Mouse (Mus musculus): Measurements from ENCODE around the gene Rab3c. TPM values are rescaled to one million over a fixed set of nuclear protein-coding genes. Genes with fewer than 3 reads are reported as not detected.

Rab3c gene
- polyA plus RNA-seq, 1 experiment, result not detected

- Histone ChIP-seq H3K27ac (ENCODE audit: insufficient read depth, low read length) (no peak overlapping the region), H3K4me1 (ENCODE audit: control insufficient read depth, insufficient read depth, low read length) (no peaks in the 10 kb centered on the region)
- TF ChIP-seq CTCF (IDR thresholded peaks at IDR 0.05; ENCODE audit: low read depth, low read length) (no peak), POLR2A (IDR thresholded peaks at IDR 0.05; ENCODE audit: insufficient read depth, low read length) (no peak), EP300 (IDR thresholded peaks at IDR 0.05; ENCODE audit: insufficient read depth, low read depth, low read length) (no peak)
Observed at GRCm38 (mm10) chr13:110094998-110095397, 185.8 kb downstream of the Rab3c start.

GRCm38 (mm10) chr13:110093720-110094685, 186.8 kb downstream of the Rab3c start:
- H3K4me1 ChIP-seq (ENCODE audit: control insufficient read depth, insufficient read depth, low read length), result no peaks in the 10 kb centered on the region
- TF ChIP-seq EP300 (IDR thresholded peaks at IDR 0.05; ENCODE audit: insufficient read depth, low read depth, low read length), result no peak
- no peaks in the 10 kb centered on the region for H3K27me3 ChIP-seq (ENCODE audit: control insufficient read depth, insufficient read depth, low read length, poor library complexity, severe bottlenecking)
- H3K4me3 ChIP-seq (ENCODE audit: low read depth, low read length), result no peak overlapping the region
- no peak overlapping the region for H3K27ac ChIP-seq (ENCODE audit: insufficient read depth, low read length)
- no peak overlapping the region for H3K9ac ChIP-seq (ENCODE audit: low read depth, poor library complexity, severe bottlenecking)
- no peaks in the 10 kb centered on the region for H3K9me3 ChIP-seq (replicated peaks; ENCODE audit: control insufficient read depth, insufficient read depth, low read length, poor library complexity, severe bottlenecking)
- H3K36me3 ChIP-seq (ENCODE audit: control insufficient read depth, insufficient read depth, low read length, poor library complexity, severe bottlenecking), result no peaks in the 10 kb centered on the region

More at GRCm38 (mm10) chr13:110094998-110095397, 185.8 kb downstream of the Rab3c start:
- Histone ChIP-seq H3K36me3 (ENCODE audit: control insufficient read depth, insufficient read depth, low read length, poor library complexity, severe bottlenecking) (no peaks in the 10 kb centered on the region), H3K9me3 (replicated peaks; ENCODE audit: control insufficient read depth, insufficient read depth, low read length, poor library complexity, severe bottlenecking) (no peaks in the 10 kb centered on the region), H3K4me3 (ENCODE audit: low read depth, low read length) (no peak overlapping the region), H3K9ac (ENCODE audit: low read depth, poor library complexity, severe bottlenecking) (no peak overlapping the region), H3K27me3 (ENCODE audit: control insufficient read depth, insufficient read depth, low read length, poor library complexity, severe bottlenecking) (no peaks in the 10 kb centered on the region)

- Histone ChIP-seq H3K4me3 (ENCODE audit: low read depth, low read length) (no peak overlapping the region), H3K36me3 (ENCODE audit: control insufficient read depth, insufficient read depth, low read length, poor library complexity, severe bottlenecking) (no peaks in the 10 kb centered on the region), H3K9ac (ENCODE audit: low read depth, poor library complexity, severe bottlenecking) (no peak overlapping the region), H3K4me1 (ENCODE audit: control insufficient read depth, insufficient read depth, low read length) (no peaks in the 10 kb centered on the region), H3K9me3 (replicated peaks; ENCODE audit: control insufficient read depth, insufficient read depth, low read length, poor library complexity, severe bottlenecking) (peaks cover 7% of the 10 kb centered on the region), H3K27ac (ENCODE audit: insufficient read depth, low read length) (no peak overlapping the region), H3K27me3 (ENCODE audit: control insufficient read depth, insufficient read depth, low read length, poor library complexity, severe bottlenecking) (no peaks in the 10 kb centered on the region)
- no peak for TF ChIP-seq POLR2A (IDR thresholded peaks at IDR 0.05; ENCODE audit: insufficient read depth, low read length)
- no peak for TF ChIP-seq CTCF (IDR thresholded peaks at IDR 0.05; ENCODE audit: low read depth, low read length)
- TF ChIP-seq EP300 (IDR thresholded peaks at IDR 0.05; ENCODE audit: insufficient read depth, low read depth, low read length), result no peak
Observed at GRCm38 (mm10) chr13:110083961-110084360, 196.8 kb downstream of the Rab3c start.

- Histone ChIP-seq H3K4me1 (ENCODE audit: control insufficient read depth, insufficient read depth, low read length) (no peaks in the 10 kb centered on the region), H3K9ac (ENCODE audit: low read depth, poor library complexity, severe bottlenecking) (no peak overlapping the region), H3K27me3 (ENCODE audit: control insufficient read depth, insufficient read depth, low read length, poor library complexity, severe bottlenecking) (no peaks in the 10 kb centered on the region), H3K27ac (ENCODE audit: insufficient read depth, low read length) (no peak overlapping the region), H3K36me3 (ENCODE audit: control insufficient read depth, insufficient read depth, low read length, poor library complexity, severe bottlenecking) (no peaks in the 10 kb centered on the region), H3K9me3 (replicated peaks; ENCODE audit: control insufficient read depth, insufficient read depth, low read length, poor library complexity, severe bottlenecking) (peaks cover 7% of the 10 kb centered on the region), H3K4me3 (ENCODE audit: low read depth, low read length) (no peak overlapping the region)
- TF ChIP-seq POLR2A (IDR thresholded peaks at IDR 0.05; ENCODE audit: insufficient read depth, low read length) (no peak), CTCF (IDR thresholded peaks at IDR 0.05; ENCODE audit: low read depth, low read length) (no peak)
Observed at GRCm38 (mm10) chr13:110081174-110081573, 199.6 kb downstream of the Rab3c start.

GRCm38 (mm10) chr13:110075587-110075986, 205.2 kb downstream of the Rab3c start:
- Histone ChIP-seq H3K4me3 (ENCODE audit: low read depth, low read length) (no peak overlapping the region), H3K9me3 (replicated peaks; ENCODE audit: control insufficient read depth, insufficient read depth, low read length, poor library complexity, severe bottlenecking) (no peaks in the 10 kb centered on the region), H3K4me1 (ENCODE audit: control insufficient read depth, insufficient read depth, low read length) (no peaks in the 10 kb centered on the region), H3K36me3 (ENCODE audit: control insufficient read depth, insufficient read depth, low read length, poor library complexity, severe bottlenecking) (no peaks in the 10 kb centered on the region), H3K27me3 (ENCODE audit: control insufficient read depth, insufficient read depth, low read length, poor library complexity, severe bottlenecking) (no peaks in the 10 kb centered on the region), H3K9ac (ENCODE audit: low read depth, poor library complexity, severe bottlenecking) (no peak overlapping the region), H3K27ac (ENCODE audit: insufficient read depth, low read length) (no peak overlapping the region)
- TF ChIP-seq CTCF (IDR thresholded peaks at IDR 0.05; ENCODE audit: low read depth, low read length), result no peak
- TF ChIP-seq EP300 (IDR thresholded peaks at IDR 0.05; ENCODE audit: insufficient read depth, low read depth, low read length), result no peak
- no peak for TF ChIP-seq POLR2A (IDR thresholded peaks at IDR 0.05; ENCODE audit: insufficient read depth, low read length)

GRCm38 (mm10) chr13:110074180-110074579, 206.6 kb downstream of the Rab3c start:
- TF ChIP-seq EP300 (IDR thresholded peaks at IDR 0.05; ENCODE audit: insufficient read depth, low read depth, low read length), result no peak
- TF ChIP-seq POLR2A (IDR thresholded peaks at IDR 0.05; ENCODE audit: insufficient read depth, low read length), result no peak
- no peak for TF ChIP-seq CTCF (IDR thresholded peaks at IDR 0.05; ENCODE audit: low read depth, low read length)

More at GRCm38 (mm10) chr13:110074180-110074579, 206.6 kb downstream of the Rab3c start:
- no peaks in the 10 kb centered on the region for H3K9me3 ChIP-seq (replicated peaks; ENCODE audit: control insufficient read depth, insufficient read depth, low read length, poor library complexity, severe bottlenecking)
- no peaks in the 10 kb centered on the region for H3K36me3 ChIP-seq (ENCODE audit: control insufficient read depth, insufficient read depth, low read length, poor library complexity, severe bottlenecking)
- H3K27ac ChIP-seq (ENCODE audit: insufficient read depth, low read length), result no peak overlapping the region
- H3K27me3 ChIP-seq (ENCODE audit: control insufficient read depth, insufficient read depth, low read length, poor library complexity, severe bottlenecking), result no peaks in the 10 kb centered on the region
- no peak overlapping the region for H3K4me3 ChIP-seq (ENCODE audit: low read depth, low read length)
- no peak overlapping the region for H3K9ac ChIP-seq (ENCODE audit: low read depth, poor library complexity, severe bottlenecking)
- no peaks in the 10 kb centered on the region for H3K4me1 ChIP-seq (ENCODE audit: control insufficient read depth, insufficient read depth, low read length)

Data from ES-Bruce4 (cell line).